Mouse (Mus musculus) layer of hippocampus, postnatal 36 days (tissue): ENCODE results near the gene Spata31d1d. TPM values are rescaled to one million over a fixed set of nuclear protein-coding genes. Genes with fewer than 3 reads are reported as not detected.

Experiments
- DNase-seq, 2 experiments: peaks; one replicate each; pipeline ENCODE4 v3.0.0; 2022
- total RNA-seq, 2 experiments: library from RNA; stranded (reverse); gene quantifications; 2 replicates each; pipeline ENCODE4 v1.2.3; 2021

The Spata31d1d gene
- total RNA-seq, 2 experiments from 2014 or later: not detected

DNA sequence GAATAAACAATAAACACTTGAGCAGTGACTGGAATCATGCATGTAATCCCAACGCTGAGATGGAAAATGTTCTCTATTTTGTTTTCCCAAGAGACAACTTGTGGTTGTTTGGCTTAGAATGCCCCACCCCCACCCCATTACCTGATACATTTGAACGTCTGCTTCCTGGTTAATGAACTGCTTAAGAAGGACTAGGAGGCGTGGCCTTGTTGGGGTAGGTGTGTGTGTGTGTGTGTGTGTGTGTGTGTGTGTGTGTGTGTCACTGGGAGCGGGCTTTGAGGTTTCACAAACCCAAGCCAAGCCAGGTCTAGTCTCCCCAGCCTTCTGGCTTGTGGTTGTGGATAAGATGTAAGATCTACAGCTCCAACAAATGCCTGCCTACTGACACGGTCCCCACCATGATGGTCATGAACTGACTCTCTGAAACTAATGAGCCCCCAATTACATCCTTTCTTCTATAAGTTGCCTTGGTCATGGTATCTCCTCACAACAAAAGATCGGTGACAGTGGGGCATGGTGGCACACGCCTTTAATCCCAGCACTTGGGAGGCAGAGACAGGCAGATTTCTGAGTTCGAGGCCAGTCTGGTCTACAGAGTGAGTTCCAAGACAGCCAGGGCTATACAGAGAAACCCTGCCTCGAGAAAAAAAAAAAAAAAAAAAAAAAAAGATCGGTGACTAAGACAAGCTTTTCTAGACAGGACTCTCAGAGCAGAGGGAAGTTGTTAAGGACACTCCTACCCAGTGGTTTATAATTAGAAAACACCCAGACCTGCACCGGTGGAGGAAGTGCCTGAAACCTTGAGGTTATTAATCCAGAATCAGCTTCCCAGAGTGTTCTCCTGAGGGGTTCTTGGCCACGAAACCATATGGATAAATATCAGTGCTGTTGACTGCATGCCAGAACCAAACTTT is 55.0 kb downstream of the Spata31d1d start:
- DNase-seq: no peak

Other genes with a start within 250 kb of the Spata31d1d start
- 100 to 1,000 TPM; 347 to 388 TPM for gene Agtpbp1, start 146.5 kb downstream of the Spata31d1d start, total RNA-seq
- 100 to 1,000 TPM; 104 to 106 TPM for gene Naa35, start 146.5 kb downstream of the Spata31d1d start, total RNA-seq
- gene Golm1, start 55.9 kb downstream of the Spata31d1d start, total RNA-seq: 10 to 100 TPM; 64.3 to 74.2 TPM
- gene 4921517D22Rik, start 37.6 kb downstream of the Spata31d1d start, total RNA-seq: not detected
- gene Spata31d1a, start 21.4 kb downstream of the Spata31d1d start, total RNA-seq: under 1 TPM; 0.08 to 0.40 TPM
- under 1 TPM; 0.07 to 0.20 TPM for gene Spata31d1b, start 19.5 kb downstream of the Spata31d1d start, total RNA-seq
- 1 to 10 TPM in 1 of 2 experiments, under 1 TPM in 1; 0.55 to 1.0 TPM for gene 1700014D04Rik, start 15.0 kb upstream of the Spata31d1d start, total RNA-seq
- 100 to 1,000 TPM; 142 to 155 TPM for gene Isca1, start 38.1 kb upstream of the Spata31d1d start, total RNA-seq
- gene Gm49354, start 50.5 kb upstream of the Spata31d1d start, total RNA-seq: not detected
- 10 to 100 TPM; 60.2 to 61.2 TPM for gene Tut7, start 91.4 kb upstream of the Spata31d1d start, total RNA-seq